Comparison of ENCODE assay signal across 11 mouse cellular contexts in genomic region chr12:109112996-109113592, GRCm38 (mm10). TPM values are rescaled to one million over a fixed set of nuclear protein-coding genes. Genes with fewer than 3 reads are reported as not detected.
DNase-seq lines count a peak whose midpoint lies in the region; ATAC-seq and TF ChIP-seq lines count a peak whose summit lies in the region.
"Had no signal": no experiment of that assay in that cellular context is flagged by ENCODE, and none has a peak within 500 bp of the region (broad histone marks: within the 10 kb centered on the region; RNA-seq: fewer than 3 reads in every experiment).

No protein-coding gene starts in this region.

- H3K27ac ChIP-seq in lung, embryonic 16.5 days (ENCODE audit: low read length): no peak overlapping the region
- no peak overlapping the region; the same call in 1 of the 2 replicates for H3K27ac ChIP-seq in embryonic facial prominence, embryonic 13.5 days
- H3K27ac ChIP-seq in hindbrain, embryonic 16.5 days (ENCODE audit: low read depth, low read length): no peak overlapping the region
- no peak overlapping the region for H3K27ac ChIP-seq in thymus, adult 2 months (ENCODE audit: control insufficient read depth, insufficient read depth, low read length)

- no peak overlapping the region for H3K4me3 ChIP-seq in lung, embryonic 16.5 days (ENCODE audit: low read length)
- no peak overlapping the region for H3K4me3 ChIP-seq in lung, adult 2 months (replicated peaks; ENCODE audit: extremely low read depth, low read depth, low read length)
- no peak overlapping the region for H3K4me3 ChIP-seq in embryonic facial prominence, embryonic 13.5 days
- H3K4me3 ChIP-seq in hindbrain, embryonic 16.5 days (ENCODE audit: low read length): no peak overlapping the region
- H3K4me3 ChIP-seq in thymus, adult 2 months (ENCODE audit: control insufficient read depth, insufficient read depth, low read length): no peak overlapping the region

- no peaks in the 10 kb centered on the region for H3K27me3 ChIP-seq in lung, embryonic 16.5 days (ENCODE audit: control insufficient read depth, insufficient read depth, low read depth, low read length)
- no peaks in the 10 kb centered on the region; the same call in 1 of the 2 replicates for H3K27me3 ChIP-seq in embryonic facial prominence, embryonic 13.5 days
- no peaks in the 10 kb centered on the region for H3K27me3 ChIP-seq in hindbrain, embryonic 16.5 days (replicated peaks; ENCODE audit: control insufficient read depth, insufficient read depth, low read length)
- no peaks in the 10 kb centered on the region for H3K27me3 ChIP-seq in thymus, adult 2 months (ENCODE audit: control insufficient read depth, insufficient read depth, low read length)

- no peaks in the 10 kb centered on the region for H3K36me3 ChIP-seq in lung, embryonic 16.5 days (ENCODE audit: control insufficient read depth, insufficient read depth, low read length)
- no peaks in the 10 kb centered on the region for H3K36me3 ChIP-seq in embryonic facial prominence, embryonic 13.5 days
- H3K36me3 ChIP-seq in hindbrain, embryonic 16.5 days (ENCODE audit: control insufficient read depth, insufficient read depth, low read length): no peaks in the 10 kb centered on the region
- no peaks in the 10 kb centered on the region for H3K36me3 ChIP-seq in thymus, adult 2 months (ENCODE audit: control insufficient read depth, insufficient read depth, low read length)

- H3K4me2 ChIP-seq in lung, embryonic 16.5 days (ENCODE audit: low read depth, low read length): no peak overlapping the region
- peak overlapping the region; percentile 16 for H3K4me2 ChIP-seq in embryonic facial prominence, embryonic 13.5 days
- H3K4me2 ChIP-seq in hindbrain, embryonic 16.5 days (ENCODE audit: low read length): no peak overlapping the region

- 33% methylated on average over 10 of the region's 10 CpGs for WGBS in lung, embryonic 16.5 days
- WGBS in lung, adult 2 months: 50% methylated on average over 10 of the region's 10 CpGs
- WGBS in embryonic facial prominence, embryonic 13.5 days: 38% methylated on average over 10 of the region's 10 CpGs
- 39% methylated on average over 10 of the region's 10 CpGs for WGBS in hindbrain, embryonic 16.5 days
- WGBS in thymus, adult 2 months: 81% methylated on average over 10 of the region's 10 CpGs

- H3K9me3 ChIP-seq in lung, embryonic 16.5 days (ENCODE audit: control insufficient read depth, low read length): no peaks in the 10 kb centered on the region
- H3K9me3 ChIP-seq in embryonic facial prominence, embryonic 13.5 days: no peaks in the 10 kb centered on the region
- no peaks in the 10 kb centered on the region for H3K9me3 ChIP-seq in hindbrain, embryonic 16.5 days (ENCODE audit: control insufficient read depth, low read length)

- peak; percentile 45 for ATAC-seq in lung, embryonic 16.5 days (ENCODE audit: low read depth)
- no peak for ATAC-seq in embryonic facial prominence, embryonic 13.5 days (ENCODE audit: insufficient number of reproducible peaks, insufficient read depth, low FRiP score, low TSS enrichment, low read depth)
- ATAC-seq in hindbrain, embryonic 16.5 days: peak; percentile 42; the same call in 1 of the 2 replicates
- ATAC-seq: inflammation-experienced regulatory T-cells, adult 6 months had no signal

- H3K9ac ChIP-seq in lung, embryonic 16.5 days (ENCODE audit: low read length): no peak overlapping the region
- no peak overlapping the region for H3K9ac ChIP-seq in embryonic facial prominence, embryonic 13.5 days
- no peak overlapping the region for H3K9ac ChIP-seq in hindbrain, embryonic 16.5 days (ENCODE audit: low read depth, low read length)

- TF ChIP-seq POLR2A in lung, adult 2 months (IDR thresholded peaks at IDR 0.05; ENCODE audit: borderline replicate concordance, extremely low read depth, low read depth, low read length): no peak
- TF ChIP-seq POLR2A in thymus, adult 2 months (IDR thresholded peaks at IDR 0.05; ENCODE audit: control insufficient read depth, extremely low read depth, insufficient read depth, low read length, poor library complexity): no peak

- no peak for TF ChIP-seq CTCF in lung, adult 2 months (IDR thresholded peaks at IDR 0.05; ENCODE audit: insufficient read depth, low read length)
- TF ChIP-seq CTCF in thymus, adult 2 months (IDR thresholded peaks at IDR 0.05; ENCODE audit: borderline replicate concordance, control insufficient read depth, extremely low read depth, insufficient read depth, low read length, poor library complexity): no peak

- H3K4me1 ChIP-seq in lung, embryonic 16.5 days (replicated peaks; ENCODE audit: control insufficient read depth, insufficient read depth, low read length): peaks cover 10% of the 10 kb centered on the region
- H3K4me1 ChIP-seq in lung, adult 2 months (ENCODE audit: control insufficient read depth, insufficient read depth, low read length): no peaks in the 10 kb centered on the region
- H3K4me1 ChIP-seq in embryonic facial prominence, embryonic 13.5 days: peaks cover 25% of the 10 kb centered on the region
- H3K4me1 ChIP-seq in hindbrain, embryonic 16.5 days (ENCODE audit: control insufficient read depth, insufficient read depth, low read depth, low read length): peaks cover 7% of the 10 kb centered on the region
- H3K4me1 ChIP-seq in thymus, adult 2 months (replicated peaks; ENCODE audit: control insufficient read depth, insufficient read depth, low read length): peaks cover 2% of the 10 kb centered on the region

- DNase-seq in lung, adult 2 months: no peak
- DNase-seq in R1 (ENCODE audit: low read depth, low spot score): peak; percentile 6
- no peak for DNase-seq in thymus, adult 2 months
- no peak for DNase-seq in layer of hippocampus, adult 18-20 months (ENCODE audit: low spot score in 2 of 2)
- no peak for DNase-seq in cerebellum, adult 11 months
- DNase-seq: adrenal gland, postnatal 36 days; gastrocnemius, postnatal 14 days had no signal

RNA-seq across cellular contexts. Expression of gene Begain, which starts 45.1 kb away (rescaled TPM):
- polyA plus RNA-seq in lung, embryonic 16.5 days (2015; fragmentation: Nextera tagmentation; extraction: Ambion mirVana): 3.2 and 3.9 TPM in 2 replicates
- 7.1 and 8.3 TPM in 2 replicates for polyA plus RNA-seq in lung, adult 2 months (2012; rRNA removed)
- polyA plus RNA-seq in embryonic facial prominence, embryonic 13.5 days (2015; fragmentation: Nextera tagmentation; extraction: Ambion mirVana): 8.8 and 11.8 TPM in 2 replicates
- 22.4 and 27.0 TPM in 2 replicates for polyA plus RNA-seq in hindbrain, embryonic 16.5 days (2015; fragmentation: Nextera tagmentation; extraction: Ambion mirVana)
- polyA plus RNA-seq in thymus, adult 2 months (2012; rRNA removed): 19.9 and 21.6 TPM in 2 replicates
- total RNA-seq in layer of hippocampus, adult 18-20 months (2021): 100 to 1,000 TPM; 133 to 144 TPM
